Mouse (Mus musculus) activated CD4-positive, CD25-positive, alpha-beta regulatory T cell, adult 9 weeks (primary cell): ENCODE measurements around the gene Fam71b. TPM values are rescaled to one million over a fixed set of nuclear protein-coding genes. Genes with fewer than 3 reads are reported as not detected.

Source experiments
- polyA plus RNA-seq: library from polyadenylated mRNA; unstranded; fragments of 100-300 nt; shearing (Covaris generic); gene quantifications from one replicate; pipeline ENCODE4 v1.2.1, GENCODE M21; 2017

The Fam71b gene
- polyA plus RNA-seq, result 1.8 TPM

GRCm38 (mm10) chr11:46396167-46396859 is at the start of gene Fam71b:
Fam71b (plus strand) TSS chr11:46396559.

GRCm38 (mm10) chr11:46389336-46390117 is 6.8 kb upstream of the Fam71b start, which contains the start of gene Itk:
Itk (minus strand) TSS chr11:46389515.

GRCm38 (mm10) chr11:46436760-46437458 is 40.5 kb downstream of the Fam71b start, which contains the start of gene Med7:
Med7 (plus strand) TSS chr11:46436925.

GRCm38 (mm10) chr11:46454453-46455045 is 58.2 kb downstream of the Fam71b start, which contains the start of gene Havcr2:
Havcr2 (plus strand) TSS chr11:46454935.

Other genes with a start within 250 kb of the Fam71b start
- gene Nipal4, start 230.1 kb upstream of the Fam71b start, polyA plus RNA-seq, result 0.28 TPM
- gene Fndc9, start 161.0 kb upstream of the Fam71b start, polyA plus RNA-seq, result 0.87 TPM
- 189 TPM for gene Cyfip2, start 83.7 kb upstream of the Fam71b start, polyA plus RNA-seq
- 285 TPM for gene Itk, start 7.0 kb upstream of the Fam71b start, polyA plus RNA-seq
- gene Med7, start 40.4 kb downstream of the Fam71b start, polyA plus RNA-seq, result 67.4 TPM
- 3.3 TPM for gene Havcr2, start 58.4 kb downstream of the Fam71b start, polyA plus RNA-seq
- gene Gm12169, start 127.7 kb downstream of the Fam71b start, polyA plus RNA-seq, result 1.7 TPM
- gene BC053393, start 175.0 kb downstream of the Fam71b start, polyA plus RNA-seq, result not detected
- not detected for gene Dppa1, start 232.7 kb downstream of the Fam71b start, polyA plus RNA-seq